Mouse (Mus musculus): ENCODE results near the gene Diaph2. TPM values are rescaled to one million over a fixed set of nuclear protein-coding genes. Genes with fewer than 3 reads are reported as not detected.

Diaph2 gene
- polyA plus RNA-seq (2015; fragmentation: Nextera tagmentation; extraction: Ambion mirVana) = 5.1 and 5.8 TPM in 2 replicates

GRCm38 (mm10) chrX:129749571-129750061 lies at the start of gene Diaph2:
Diaph2 (plus strand) TSS chrX:129749742.
- H3K4me3 ChIP-seq (ENCODE audit: low read depth, low read length) = peak within 1 kb of the TSS; percentile 58
- peak within 1 kb of the TSS; percentile 69 for H3K9ac ChIP-seq (ENCODE audit: low read length)
- DNase-seq (ENCODE audit: low spot score) = peak; percentile 86
- ATAC-seq (ENCODE audit: low FRiP score, low TSS enrichment) = peak; percentile 98
- no peaks in the 10 kb centered on the region for H3K27me3 ChIP-seq (ENCODE audit: control insufficient read depth, insufficient read depth, low read length)
- H3K9me3 ChIP-seq (ENCODE audit: control insufficient read depth, low read length) = no peaks in the 10 kb centered on the region
- H3K27ac ChIP-seq (replicated peaks) = peak within 1 kb of the TSS; percentile 79
- H3K4me2 ChIP-seq (replicated peaks; ENCODE audit: low read depth) = peak within 1 kb of the TSS; percentile 50
- H3K36me3 ChIP-seq (ENCODE audit: control insufficient read depth, insufficient read depth, low read length) = no peaks in the 10 kb centered on the region
- WGBS = 21% methylated on average over 27 of the region's 49 CpGs
- H3K4me1 ChIP-seq (replicated peaks; ENCODE audit: control insufficient read depth, insufficient read depth) = no peaks in the 10 kb centered on the region
- no peak for TF ChIP-seq EP300 (optimal IDR thresholded peaks at IDR 0.05)
- peak; percentile 21; the same call in 1 of the 2 replicates for TF ChIP-seq CTCF (IDR thresholded peaks at IDR 0.05; ENCODE audit: low read depth)

DNA sequence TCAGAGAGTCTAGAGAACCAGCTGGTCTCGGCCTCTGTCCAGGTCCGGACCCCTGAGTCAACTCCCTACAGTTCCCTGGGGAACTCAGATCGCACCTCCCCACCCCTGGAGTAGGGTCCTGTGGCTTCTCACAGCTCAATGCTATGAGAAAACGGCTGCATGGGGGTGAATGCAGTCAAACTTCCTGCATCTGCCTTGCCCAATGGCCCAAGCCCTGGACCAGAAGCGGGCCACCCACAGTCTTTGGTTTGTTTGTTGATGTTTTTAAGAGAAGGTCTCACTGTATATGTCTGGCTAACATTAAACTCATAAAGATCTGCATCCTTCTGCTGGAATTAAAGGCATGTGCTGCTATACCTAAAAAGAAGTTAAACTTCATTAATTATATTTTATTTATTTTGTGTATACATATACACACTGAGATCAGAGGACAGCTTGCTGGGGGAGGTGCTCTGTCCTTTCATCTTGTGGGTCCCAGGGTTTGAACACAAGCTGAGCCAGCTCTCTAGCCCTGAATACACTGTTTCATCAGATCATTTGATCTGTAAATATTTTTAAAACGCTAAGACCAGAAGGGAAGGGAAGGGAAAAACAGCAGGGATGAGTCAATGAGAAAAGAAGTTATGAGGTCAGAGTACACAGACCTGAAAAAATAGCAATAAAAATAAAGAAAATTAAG lies 47.8 kb upstream of the Diaph2 start:
- Histone ChIP-seq H3K9ac (ENCODE audit: low read length) (no peak overlapping the region), H3K9me3 (ENCODE audit: control insufficient read depth, low read length) (no peaks in the 10 kb centered on the region), H3K4me2 (replicated peaks; ENCODE audit: low read depth) (no peak overlapping the region), H3K4me3 (ENCODE audit: low read depth, low read length) (no peak overlapping the region), H3K27me3 (ENCODE audit: control insufficient read depth, insufficient read depth, low read length) (no peaks in the 10 kb centered on the region), H3K4me1 (replicated peaks; ENCODE audit: control insufficient read depth, insufficient read depth) (no peaks in the 10 kb centered on the region), H3K36me3 (ENCODE audit: control insufficient read depth, insufficient read depth, low read length) (no peaks in the 10 kb centered on the region), H3K27ac (replicated peaks) (no peak overlapping the region)
- ATAC-seq (ENCODE audit: low FRiP score, low TSS enrichment) = no peak
- no peak for DNase-seq (ENCODE audit: low spot score)
- no peak for TF ChIP-seq CTCF (IDR thresholded peaks at IDR 0.05; ENCODE audit: low read depth)
- TF ChIP-seq EP300 (optimal IDR thresholded peaks at IDR 0.05) = no peak
- WGBS = 42% methylated on average over 6 of the region's 6 CpGs

- no peak for DNase-seq (ENCODE audit: low spot score)
- H3K27ac ChIP-seq (replicated peaks) = no peak overlapping the region
- H3K27me3 ChIP-seq (ENCODE audit: control insufficient read depth, insufficient read depth, low read length) = no peaks in the 10 kb centered on the region
- no peak for TF ChIP-seq CTCF (IDR thresholded peaks at IDR 0.05; ENCODE audit: low read depth)
- TF ChIP-seq EP300 (optimal IDR thresholded peaks at IDR 0.05) = no peak
- no peak overlapping the region for H3K9ac ChIP-seq (ENCODE audit: low read length)
- no peak overlapping the region for H3K4me3 ChIP-seq (ENCODE audit: low read depth, low read length)
- 68% methylated on average over 2 of the region's 2 CpGs for WGBS
- H3K9me3 ChIP-seq (ENCODE audit: control insufficient read depth, low read length) = no peaks in the 10 kb centered on the region
- ATAC-seq (ENCODE audit: low FRiP score, low TSS enrichment) = no peak
- no peaks in the 10 kb centered on the region for H3K36me3 ChIP-seq (ENCODE audit: control insufficient read depth, insufficient read depth, low read length)
- no peaks in the 10 kb centered on the region for H3K4me1 ChIP-seq (replicated peaks; ENCODE audit: control insufficient read depth, insufficient read depth)
- no peak overlapping the region for H3K4me2 ChIP-seq (replicated peaks; ENCODE audit: low read depth)
These were observed 39.9 kb upstream of the Diaph2 start for GRCm38 (mm10) chrX:129709656-129710055.

- ATAC-seq (ENCODE audit: low FRiP score, low TSS enrichment) (peak; percentile 47; the same call in 1 of the 2 replicates), DNase-seq (ENCODE audit: low spot score) (peak; percentile 13)
- TF ChIP-seq EP300 (optimal IDR thresholded peaks at IDR 0.05) = no peak
- TF ChIP-seq CTCF (IDR thresholded peaks at IDR 0.05; ENCODE audit: low read depth) = no peak
These were observed 20.8 kb upstream of the Diaph2 start for GRCm38 (mm10) chrX:129728717-129729220.

GRCm38 (mm10) chrX:129736562-129736961 lies 13.0 kb upstream of the Diaph2 start:
- WGBS = 12% methylated on average over 1 of the region's 1 CpGs
- no peak for ATAC-seq (ENCODE audit: low FRiP score, low TSS enrichment)

More at GRCm38 (mm10) chrX:129728717-129729220, 20.8 kb upstream of the Diaph2 start:
- H3K36me3 ChIP-seq (ENCODE audit: control insufficient read depth, insufficient read depth, low read length) = no peaks in the 10 kb centered on the region
- no peaks in the 10 kb centered on the region for H3K27me3 ChIP-seq (ENCODE audit: control insufficient read depth, insufficient read depth, low read length)
- no peak overlapping the region for H3K4me3 ChIP-seq (ENCODE audit: low read depth, low read length)
- no peak overlapping the region for H3K9ac ChIP-seq (ENCODE audit: low read length)
- 44% methylated on average over 2 of the region's 2 CpGs for WGBS
- no peak overlapping the region for H3K4me2 ChIP-seq (replicated peaks; ENCODE audit: low read depth)
- no peak overlapping the region for H3K27ac ChIP-seq (replicated peaks)
- H3K4me1 ChIP-seq (replicated peaks; ENCODE audit: control insufficient read depth, insufficient read depth) = no peaks in the 10 kb centered on the region
- H3K9me3 ChIP-seq (ENCODE audit: control insufficient read depth, low read length) = no peaks in the 10 kb centered on the region

DNA sequence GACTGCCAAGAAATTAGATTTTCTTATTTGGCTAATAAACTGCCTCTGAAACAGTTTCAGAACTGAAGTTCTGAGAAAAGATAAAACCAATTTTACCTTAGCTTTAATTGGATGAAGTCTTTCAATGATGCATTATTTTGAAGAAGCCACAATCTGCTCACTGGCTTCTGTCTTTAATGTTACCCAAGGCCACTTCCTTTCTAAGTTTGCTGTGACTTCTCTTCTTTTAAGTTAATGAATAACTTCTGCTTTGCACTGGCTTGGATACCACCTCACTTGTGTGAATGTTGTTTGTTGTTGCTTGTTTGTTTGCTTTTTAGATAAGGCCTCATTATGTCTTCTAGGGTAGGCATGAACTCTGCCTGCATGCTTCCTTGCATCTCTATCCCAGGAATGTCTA lies 10.3 kb upstream of the Diaph2 start:
- ATAC-seq (ENCODE audit: low FRiP score, low TSS enrichment) (no peak), DNase-seq (ENCODE audit: low spot score) (no peak)
- Histone ChIP-seq H3K9me3 (ENCODE audit: control insufficient read depth, low read length) (no peaks in the 10 kb centered on the region), H3K36me3 (ENCODE audit: control insufficient read depth, insufficient read depth, low read length) (no peaks in the 10 kb centered on the region), H3K27ac (replicated peaks) (no peak overlapping the region), H3K4me3 (ENCODE audit: low read depth, low read length) (no peak overlapping the region), H3K9ac (ENCODE audit: low read length) (no peak overlapping the region), H3K4me1 (replicated peaks; ENCODE audit: control insufficient read depth, insufficient read depth) (no peaks in the 10 kb centered on the region), H3K4me2 (replicated peaks; ENCODE audit: low read depth) (no peak overlapping the region), H3K27me3 (ENCODE audit: control insufficient read depth, insufficient read depth, low read length) (no peaks in the 10 kb centered on the region)
- TF ChIP-seq CTCF (IDR thresholded peaks at IDR 0.05; ENCODE audit: low read depth) = no peak
- no peak for TF ChIP-seq EP300 (optimal IDR thresholded peaks at IDR 0.05)

More at GRCm38 (mm10) chrX:129736562-129736961, 13.0 kb upstream of the Diaph2 start:
- Histone ChIP-seq H3K27me3 (ENCODE audit: control insufficient read depth, insufficient read depth, low read length) (no peaks in the 10 kb centered on the region), H3K36me3 (ENCODE audit: control insufficient read depth, insufficient read depth, low read length) (no peaks in the 10 kb centered on the region), H3K9me3 (ENCODE audit: control insufficient read depth, low read length) (no peaks in the 10 kb centered on the region), H3K27ac (replicated peaks) (no peak overlapping the region), H3K4me3 (ENCODE audit: low read depth, low read length) (no peak overlapping the region), H3K4me2 (replicated peaks; ENCODE audit: low read depth) (no peak overlapping the region), H3K9ac (ENCODE audit: low read length) (no peak overlapping the region), H3K4me1 (replicated peaks; ENCODE audit: control insufficient read depth, insufficient read depth) (no peaks in the 10 kb centered on the region)
- TF ChIP-seq CTCF (IDR thresholded peaks at IDR 0.05; ENCODE audit: low read depth) = no peak
- no peak for TF ChIP-seq EP300 (optimal IDR thresholded peaks at IDR 0.05)
- no peak for DNase-seq (ENCODE audit: low spot score)
